Mouse (Mus musculus) ZHBTc4 (cell line): ENCODE data around the gene Lyplal1.

Experiments
- DNase-seq: peaks from one replicate; pipeline ENCODE4 v3.0.0-alpha.2; 2011; ENCODE audit warnings: low read depth, low spot score

The Lyplal1 gene

DNA sequence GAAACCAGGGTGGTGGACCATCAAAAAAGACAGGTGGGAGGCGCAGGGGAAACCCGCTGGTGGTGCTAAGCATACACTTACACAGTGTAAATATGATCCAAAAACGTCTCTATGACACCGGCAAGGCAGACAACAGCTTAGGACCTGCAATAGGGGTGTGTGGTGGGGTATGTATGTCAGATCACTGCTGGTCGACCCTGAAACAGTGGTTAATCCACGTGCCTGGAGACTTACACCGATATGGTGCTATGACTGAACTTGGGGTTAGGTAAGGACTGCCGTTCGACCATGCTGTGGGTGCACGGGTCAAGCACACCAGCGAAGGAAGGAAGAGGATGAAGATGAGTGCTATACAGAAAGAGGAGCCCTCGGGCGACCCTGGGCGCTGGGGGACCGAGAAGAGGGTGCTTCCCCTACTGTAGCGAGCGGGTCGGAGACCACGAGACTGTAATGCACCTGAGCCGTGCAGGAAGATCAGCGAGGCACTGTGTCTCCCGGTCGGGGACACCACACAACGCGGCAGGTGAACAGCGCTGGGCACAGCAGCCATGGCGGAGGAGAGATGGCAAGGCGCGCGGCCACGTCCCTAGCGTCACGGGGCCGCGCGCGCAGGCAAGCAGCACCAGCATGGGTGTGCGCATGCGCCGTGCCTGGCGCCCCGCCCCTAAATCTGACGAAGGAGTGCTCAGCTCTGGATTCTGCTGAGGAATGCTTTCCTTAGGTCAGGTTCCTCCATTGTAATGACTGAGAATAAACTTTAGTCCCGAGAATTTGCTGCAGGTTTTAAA lies at the start of gene Lyplal1:
Gene Lyplal1, minus strand, starts transcription at position 610 of the 788 bp plus-strand sequence.
- peak; percentile 96 for DNase-seq

GRCm38 (mm10) chr1:186163616-186164015 lies 46.5 kb upstream of the Lyplal1 start:
- no peak for DNase-seq

DNA sequence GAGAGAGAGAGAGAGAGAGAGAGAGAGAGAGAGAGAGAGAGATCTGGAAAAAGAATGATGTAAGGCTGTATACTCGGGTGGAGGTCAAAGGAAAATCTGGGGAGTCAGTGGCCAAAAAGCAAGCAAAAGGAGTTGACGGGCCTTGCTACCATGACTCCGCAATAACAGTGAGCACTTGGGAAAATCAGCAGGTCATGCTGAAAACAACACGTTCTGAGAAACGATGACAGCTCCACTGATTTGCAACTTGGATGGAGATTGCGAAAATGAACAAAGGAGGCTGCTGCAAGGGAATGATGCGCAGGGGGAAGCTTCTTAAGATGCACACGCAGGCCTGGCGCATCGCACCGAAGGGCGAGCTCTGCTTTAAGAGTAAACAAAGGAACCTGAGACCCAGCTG lies 46.1 kb upstream of the Lyplal1 start:
- DNase-seq = no peak

GRCm38 (mm10) chr1:186150376-186150775 lies 33.3 kb upstream of the Lyplal1 start:
- no peak for DNase-seq

- DNase-seq = no peak
Observed at GRCm38 (mm10) chr1:186145444-186145843, 28.3 kb upstream of the Lyplal1 start.

DNA sequence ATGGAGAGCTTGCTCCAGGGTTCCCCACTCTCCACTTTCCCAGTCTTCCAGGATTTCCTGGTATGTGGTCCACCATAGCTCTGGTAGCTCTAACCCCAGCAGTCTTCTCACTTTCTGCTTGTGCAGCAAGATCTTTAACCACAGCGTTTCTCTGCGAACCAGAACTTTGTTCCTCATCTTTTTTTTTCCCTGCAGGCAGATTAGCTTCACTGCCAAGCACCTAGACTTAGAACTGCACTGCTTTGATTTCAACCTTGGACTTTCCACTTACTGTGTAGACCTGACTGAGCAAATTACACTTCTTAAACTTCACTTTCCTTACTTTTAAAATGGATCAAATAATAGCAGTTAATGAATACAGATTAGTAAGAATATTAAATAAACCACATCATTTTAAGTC lies 23.1 kb upstream of the Lyplal1 start:
- no peak for DNase-seq

DNA sequence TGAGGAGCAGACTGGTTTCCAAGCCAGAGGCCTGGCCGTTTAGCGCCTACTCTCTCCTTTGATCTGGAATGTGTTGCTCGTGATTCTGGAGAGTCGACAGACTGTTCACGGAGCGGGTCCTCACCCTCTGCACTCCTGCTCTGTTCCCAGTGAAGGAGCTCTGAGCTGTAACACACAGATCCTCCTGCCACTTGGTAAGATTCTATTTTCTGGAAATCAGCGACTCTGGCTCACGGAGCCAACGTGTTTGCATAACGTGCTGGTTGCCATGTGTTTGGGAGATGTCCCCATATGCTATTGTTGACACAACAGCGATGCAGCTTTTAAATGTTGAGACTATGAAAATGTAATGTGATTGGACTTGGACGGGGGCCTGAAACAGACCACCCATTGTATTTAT lies 20.8 kb upstream of the Lyplal1 start:
- DNase-seq = no peak

DNA sequence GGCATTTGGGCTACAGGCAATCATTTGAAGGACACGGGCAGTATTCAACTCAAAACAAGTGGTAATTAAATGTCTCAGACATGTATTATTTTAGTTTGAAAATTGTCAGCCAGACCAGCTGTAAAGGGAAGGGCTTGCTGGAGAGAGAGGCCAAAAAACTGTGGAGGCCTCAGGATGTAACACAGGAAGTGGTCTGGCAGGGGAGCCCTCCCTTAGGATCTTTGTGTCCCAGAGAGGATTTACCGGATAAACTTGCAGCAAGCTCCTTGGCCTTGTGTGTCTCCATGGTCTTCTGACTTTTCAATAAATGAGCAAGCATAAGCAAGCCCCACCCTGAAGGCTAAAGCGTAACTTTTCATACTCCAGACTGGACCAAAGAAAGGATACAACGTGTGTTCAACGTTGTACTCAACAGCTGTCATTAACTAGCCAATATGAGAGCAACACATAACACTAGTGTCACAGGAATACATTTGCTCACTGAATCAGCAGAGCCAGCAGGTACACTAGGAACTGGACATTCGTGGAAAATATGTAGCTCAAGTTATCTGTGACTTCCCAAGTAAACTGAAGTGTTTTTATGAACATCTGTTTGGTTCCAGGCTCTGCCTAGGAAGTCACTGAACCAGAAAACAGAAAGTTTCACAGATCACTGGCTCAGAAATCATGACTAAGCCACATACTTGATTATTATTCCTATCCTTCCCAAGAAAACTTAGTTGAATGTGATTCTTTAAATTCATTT lies 19.7 kb upstream of the Lyplal1 start:
- DNase-seq = no peak

DNA sequence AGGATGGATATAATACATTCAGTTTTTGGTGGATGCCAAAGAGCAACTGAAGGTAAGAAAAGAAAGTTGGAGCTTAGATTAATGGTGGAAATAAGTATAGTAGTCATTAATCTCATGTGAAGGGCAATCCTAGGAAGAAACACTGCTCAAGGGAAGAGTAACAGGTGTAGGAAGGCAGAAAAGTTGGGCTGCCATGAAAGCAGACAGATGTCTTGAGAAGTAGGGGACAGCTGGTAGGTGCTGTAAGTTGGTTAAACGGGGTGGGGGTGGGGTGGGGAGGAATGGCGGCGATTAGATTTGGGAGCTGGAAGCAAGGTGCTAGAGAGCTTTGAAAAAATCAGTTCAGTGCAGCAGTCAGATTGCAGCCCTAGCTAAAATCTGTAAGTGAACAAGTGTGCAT lies 14.4 kb upstream of the Lyplal1 start:
- no peak for DNase-seq

DNA sequence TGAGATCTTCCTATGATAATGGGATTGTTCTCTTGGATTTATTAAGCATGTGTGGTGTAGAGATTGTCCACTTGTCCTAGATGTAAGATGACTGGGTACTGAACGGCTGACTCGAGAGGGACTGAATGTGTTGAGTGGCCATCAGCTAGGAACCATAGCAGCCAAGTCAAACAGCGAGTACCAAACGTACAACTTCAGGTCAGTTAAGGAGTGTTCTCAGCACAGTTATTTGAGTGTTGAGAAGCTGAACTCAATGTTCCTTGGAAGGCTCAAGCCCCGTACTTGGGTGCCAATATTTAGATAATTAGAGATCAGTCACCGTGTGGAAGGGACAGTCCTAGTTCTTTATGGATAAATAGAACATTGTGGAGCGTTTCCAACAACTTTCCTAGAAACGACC lies 11.8 kb upstream of the Lyplal1 start:
- no peak for DNase-seq

DNA sequence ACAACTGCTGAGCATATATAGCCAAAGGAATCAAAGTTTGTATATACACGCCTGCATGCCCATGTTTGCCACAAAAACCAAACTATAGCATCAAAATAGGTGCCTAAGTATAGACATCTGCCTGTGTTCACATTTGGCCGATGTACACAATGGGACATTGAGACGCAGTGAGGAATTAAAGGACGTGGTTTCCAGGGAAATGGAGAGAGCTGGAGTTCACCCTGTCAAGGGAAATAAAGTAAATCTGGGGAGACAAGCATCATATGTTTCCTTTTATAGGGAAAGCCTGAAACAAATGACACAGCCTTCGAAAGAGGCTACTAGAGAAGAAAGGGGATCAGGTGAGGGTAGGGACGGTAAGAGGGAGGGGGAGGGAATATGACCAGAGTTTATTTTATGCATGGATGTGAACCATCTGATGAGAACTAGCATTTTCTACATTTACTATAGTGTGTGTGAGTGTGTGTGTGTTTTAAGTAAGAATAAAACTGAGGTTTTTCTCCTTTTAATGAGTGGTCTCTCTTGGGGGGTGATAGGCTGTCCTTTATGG lies 9.3 kb upstream of the Lyplal1 start:
- DNase-seq = no peak

DNA sequence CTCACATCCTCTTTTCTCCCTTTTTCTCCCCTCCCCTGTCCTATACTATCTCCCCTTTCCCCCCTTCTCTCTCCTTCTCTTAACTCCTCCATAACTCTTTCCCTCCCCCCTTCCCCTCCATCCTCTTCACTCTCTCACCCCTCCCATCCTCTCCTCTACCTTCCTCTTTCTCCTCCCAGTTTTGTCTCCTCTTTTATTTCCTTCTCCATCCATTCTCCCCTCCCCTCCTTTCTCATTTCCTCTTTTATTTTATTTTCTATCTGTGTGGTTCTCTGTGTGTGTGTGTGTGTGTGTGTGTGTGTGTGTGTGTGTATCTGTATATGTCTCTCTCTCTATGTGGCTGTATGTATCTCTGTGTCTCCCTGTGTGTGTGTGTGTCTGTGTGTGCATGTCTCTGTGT lies 6.6 kb upstream of the Lyplal1 start:
- DNase-seq = no peak

- DNase-seq = no peak
Observed at GRCm38 (mm10) chr1:186119856-186120255, 2.7 kb upstream of the Lyplal1 start.

- peak; percentile 35 for DNase-seq
Observed at GRCm38 (mm10) chr1:186116086-186116600, 967 bp downstream of the Lyplal1 start.

- DNase-seq = no peak
Observed at GRCm38 (mm10) chr1:186102313-186102712, 14.8 kb downstream of the Lyplal1 start.

DNA sequence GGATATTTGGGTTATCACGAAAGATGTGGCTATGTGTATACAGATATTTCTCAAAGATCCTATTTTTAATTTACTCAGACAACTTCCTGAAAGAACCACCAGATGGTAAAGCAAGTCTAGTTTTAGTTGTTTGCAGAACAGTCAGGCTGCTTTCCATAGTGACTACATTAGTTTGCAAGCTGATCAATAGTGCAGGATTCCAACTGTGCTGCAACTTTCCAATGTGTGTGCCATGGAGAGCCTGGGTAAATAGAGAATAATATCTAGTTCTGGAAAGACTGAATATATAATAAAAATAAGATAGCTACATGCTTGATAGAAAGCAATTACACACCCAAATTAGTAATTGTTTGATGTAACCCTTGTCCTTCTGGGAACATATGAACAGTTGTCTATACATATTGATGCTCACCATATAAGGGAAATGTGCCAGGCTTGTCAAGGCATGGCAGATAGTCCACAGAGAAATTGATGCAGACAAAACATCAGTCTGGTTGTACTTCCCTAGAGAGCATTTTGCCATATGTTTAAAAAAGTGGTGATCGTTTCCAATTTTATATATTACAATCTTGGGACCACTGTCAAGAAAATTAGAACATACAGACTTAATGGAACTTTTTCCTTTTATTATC lies 50.7 kb downstream of the Lyplal1 start:
- DNase-seq = no peak

DNA sequence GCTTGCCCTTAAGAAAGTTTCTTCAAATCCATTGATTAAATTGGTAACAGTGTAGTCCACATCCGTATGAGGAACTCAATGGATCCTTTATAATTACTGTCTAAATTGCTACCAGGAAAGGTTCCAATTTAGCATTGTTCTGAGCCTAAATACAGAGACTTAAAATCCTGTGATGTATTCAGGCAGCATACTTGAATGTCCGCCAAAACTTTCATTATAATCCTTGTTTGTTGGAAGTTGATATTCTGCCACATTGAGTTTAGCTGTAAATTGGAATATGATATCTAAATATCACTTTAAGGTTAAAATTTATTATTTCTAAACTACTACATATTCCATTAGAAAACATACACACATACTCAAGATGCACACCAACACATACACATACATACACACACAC lies 57.1 kb downstream of the Lyplal1 start:
- no peak for DNase-seq

DNA sequence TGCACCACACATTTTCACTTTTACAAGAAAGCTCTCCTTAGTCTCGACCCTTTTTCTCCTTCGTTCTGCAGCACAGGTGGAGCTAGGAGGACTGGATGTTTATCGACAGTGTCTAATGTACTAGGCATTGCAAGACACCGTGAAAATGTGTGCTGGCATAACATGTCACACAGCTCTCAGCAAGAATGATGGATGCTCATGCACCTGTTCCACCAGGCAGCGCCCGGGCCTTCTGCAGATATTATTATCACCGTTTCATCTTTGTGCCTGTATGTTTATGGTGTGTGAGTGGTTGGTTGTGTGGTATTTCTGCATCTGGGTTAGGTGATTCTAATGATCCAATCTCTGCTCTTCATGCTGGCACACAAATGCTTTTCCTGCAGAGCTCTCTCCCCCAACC lies 62.9 kb downstream of the Lyplal1 start:
- no peak for DNase-seq

DNA sequence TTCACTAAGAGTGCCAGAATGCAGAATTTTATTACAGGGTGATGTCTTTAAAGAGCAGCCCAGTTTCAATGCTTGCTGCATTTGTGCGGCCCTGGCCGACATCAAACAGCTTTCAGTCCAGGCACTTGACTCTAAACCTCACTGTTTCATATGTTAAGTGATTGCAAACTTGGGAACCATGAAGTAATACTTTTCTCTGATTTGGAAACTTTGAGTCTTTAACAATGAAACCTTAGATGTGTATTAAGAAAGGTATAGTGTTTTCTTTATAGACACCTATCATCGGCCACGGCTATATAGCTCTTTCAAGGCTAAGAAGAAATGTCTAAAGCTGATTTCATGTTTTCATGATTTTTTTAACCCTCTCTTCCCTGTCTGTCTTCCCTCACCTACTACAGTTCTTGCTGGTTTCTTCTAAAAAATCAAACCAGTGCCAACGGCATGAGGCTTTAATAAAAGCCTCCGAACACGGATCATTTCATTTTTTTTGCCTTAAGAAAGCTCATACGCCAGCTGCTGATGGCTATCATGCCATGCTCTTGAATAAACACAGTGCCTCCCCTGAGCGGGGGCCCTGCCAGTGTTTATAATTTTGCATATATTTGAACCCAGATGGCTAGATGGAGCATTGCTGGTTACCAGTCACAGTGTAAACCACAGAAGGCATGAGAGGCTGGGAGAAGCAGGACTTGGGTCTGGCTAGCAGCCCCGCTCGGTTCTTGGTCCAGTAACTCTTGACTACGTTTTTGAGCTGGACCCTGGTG lies 63.6 kb downstream of the Lyplal1 start:
- DNase-seq = no peak

DNA sequence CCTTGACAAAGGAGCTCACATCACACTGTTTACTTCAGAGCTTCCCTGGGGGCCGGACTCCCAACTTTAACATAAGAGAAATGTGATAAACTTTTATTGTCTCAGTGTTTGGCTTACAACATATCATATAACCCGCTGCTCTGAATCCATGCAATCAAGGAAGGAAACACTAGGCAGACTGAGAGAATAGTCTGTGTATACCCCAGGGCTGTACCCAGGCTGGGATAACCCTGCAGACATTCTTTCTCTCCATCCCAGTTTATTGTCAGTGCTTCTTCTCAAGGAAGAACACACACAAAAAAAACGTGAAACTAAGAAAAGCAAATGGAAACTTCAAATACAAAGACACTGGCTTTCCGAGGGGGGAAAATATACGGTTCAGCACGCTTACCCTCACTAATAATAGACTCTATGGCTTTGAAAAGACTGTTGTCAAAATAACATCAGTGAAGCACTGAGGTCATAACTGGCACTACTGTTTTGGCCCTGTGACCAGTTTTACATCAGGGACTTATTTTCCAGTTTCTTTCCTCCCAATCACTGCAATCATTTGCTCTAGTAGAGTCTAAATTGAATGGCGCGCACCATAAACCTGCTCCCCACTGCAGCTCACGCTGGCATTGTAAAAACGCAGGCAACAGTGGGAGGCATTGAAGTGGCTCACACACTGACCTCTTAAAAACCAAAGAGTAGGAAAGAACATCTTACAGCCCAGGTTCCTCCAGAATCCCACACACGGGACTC lies 73.2 kb downstream of the Lyplal1 start:
- DNase-seq = no peak

DNA sequence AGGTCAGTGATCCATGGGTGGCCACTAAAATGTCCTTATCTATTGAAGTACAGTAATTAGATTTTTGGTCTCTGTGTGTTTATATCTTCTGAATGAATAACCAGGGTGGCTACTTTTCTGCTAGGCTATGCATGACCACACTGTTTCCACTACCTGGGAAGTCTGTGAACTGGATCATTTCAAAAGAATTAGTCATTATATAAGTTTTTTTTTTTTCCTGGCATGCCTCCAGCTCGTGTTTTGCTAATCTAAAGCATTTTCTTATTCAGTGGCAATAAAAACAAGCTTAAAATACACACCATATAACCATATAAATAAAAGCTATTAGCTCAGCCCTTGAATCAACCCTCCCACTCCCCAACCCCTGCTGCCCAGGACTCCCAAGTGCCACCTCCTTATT lies 75.3 kb downstream of the Lyplal1 start:
- no peak for DNase-seq
